Mouse (Mus musculus) stomach, embryonic 16.5 days (tissue): ENCODE results near the gene 4930524B15Rik. TPM values are rescaled to one million over a fixed set of nuclear protein-coding genes. Genes with fewer than 3 reads are reported as not detected.

Source experiments
- ATAC-seq: fragments of 200-750 bp; cut with Nextera tagmentation; 2 replicates; pipeline ENCODE4 v1.8.0; 2017; ENCODE audit warnings: moderate number of reproducible peaks, moderate TSS enrichment; ENCODE audit not compliant: insufficient read depth, low FRiP score
- H3K27ac ChIP-seq: fragments of 300-500 bp; sonication (generic); 2 replicates; pipeline ENCODE4 v1.5.1; 2014; ENCODE audit warnings: low read length
- H3K27me3 ChIP-seq: fragments of 300-500 bp; sonication (generic); 2 replicates; pipeline ENCODE4 v1.6.1; 2014; ENCODE audit warnings: low read length, control low read depth, mixed read lengths; ENCODE audit not compliant: control insufficient read depth, insufficient read depth
- H3K36me3 ChIP-seq: fragments of 300-500 bp; sonication (generic); 2 replicates; pipeline ENCODE4 v1.6.1; 2014; ENCODE audit warnings: low read length; ENCODE audit not compliant: control insufficient read depth, insufficient read depth
- H3K4me1 ChIP-seq: fragments of 300-500 bp; sonication (generic); 2 replicates; pipeline ENCODE4 v1.6.1; 2014; ENCODE audit warnings: low read length, control low read depth, mixed read lengths; ENCODE audit not compliant: control insufficient read depth, insufficient read depth
- H3K4me2 ChIP-seq: fragments of 300-500 bp; sonication (generic); 2 replicates; pipeline ENCODE4 v1.6.1; 2014; ENCODE audit warnings: low read depth, low read length, mixed read lengths
- H3K4me3 ChIP-seq: fragments of 300-500 bp; sonication (generic); replicated peaks from 2 replicates; pipeline ENCODE4 v1.5.1; 2014; ENCODE audit warnings: mild to moderate bottlenecking, low read length
- H3K9ac ChIP-seq: fragments of 300-500 bp; sonication (generic); 2 replicates; pipeline ENCODE4 v1.6.1; 2014; ENCODE audit warnings: low read length
- H3K9me3 ChIP-seq: fragments of 300-500 bp; sonication (generic); replicated peaks from 2 replicates; pipeline ENCODE4 v1.6.1; 2016; ENCODE audit warnings: low read length, control low read depth; ENCODE audit not compliant: control insufficient read depth
- WGBS: fragments of 180-500 bp; shearing (Covaris S2); extraction: QIAGEN DNeasy Blood & Tissue Kit; methylation state at CpG from one replicate; pipeline ENCODE4 v1.1.7; 2014; 5-methylcytosine and 5-hydroxymethylcytosine counted together
- polyA plus RNA-seq: library from polyadenylated mRNA; unstranded; fragments of >200 nt; fragmentation: Nextera tagmentation; extraction: Ambion mirVana; gene quantifications from 2 replicates; pipeline ENCODE4 v1.2.1, GENCODE M21; 2015

Gene 4930524B15Rik
- polyA plus RNA-seq, 1 experiment from 2014 or later, result 0.06 TPM

DNA sequence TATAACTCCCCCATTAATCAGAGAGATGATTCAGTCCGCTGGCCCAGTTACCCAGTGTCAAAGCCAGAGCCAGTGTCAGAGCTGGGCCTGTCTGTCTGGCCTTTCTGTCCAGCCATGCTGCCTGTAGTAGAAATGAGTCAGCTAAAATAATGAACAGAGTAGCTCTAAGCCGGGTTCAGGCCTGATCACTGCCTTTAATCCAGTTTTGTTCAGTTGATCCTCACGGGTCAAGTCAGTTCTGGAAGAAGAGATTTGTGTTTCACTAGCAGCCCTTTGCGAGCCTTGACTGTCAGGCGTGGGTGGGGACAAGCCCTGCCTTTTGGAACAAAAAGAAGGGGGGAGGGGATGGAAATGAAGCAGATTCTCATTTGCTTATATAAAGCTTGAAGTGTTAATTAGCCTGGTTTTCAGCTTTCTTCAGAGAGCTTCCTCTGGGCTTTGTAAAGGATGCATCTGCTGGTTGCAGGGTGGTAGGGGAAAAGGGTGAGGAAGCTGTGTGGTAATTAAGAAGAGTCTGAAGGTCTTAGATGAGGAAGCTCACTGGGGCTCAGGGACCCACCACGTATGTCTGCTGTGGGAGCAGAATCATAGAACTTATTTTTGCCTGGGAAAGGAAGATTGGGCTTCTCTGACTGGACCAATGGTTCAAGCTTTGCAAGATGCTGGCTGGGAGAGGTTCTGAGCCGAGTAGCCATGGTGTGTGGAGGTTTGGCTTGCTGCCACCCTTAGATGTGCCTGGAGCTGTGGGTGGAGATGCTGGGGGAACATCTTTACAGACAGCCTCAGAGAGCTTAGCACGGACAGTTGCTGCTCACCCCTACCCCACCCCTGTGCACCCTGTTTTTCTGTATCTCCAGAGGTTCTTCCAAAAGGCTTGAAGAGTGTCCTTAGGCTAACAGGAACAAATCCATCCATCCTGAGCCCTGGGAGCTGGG lies 54.9 kb downstream of the 4930524B15Rik start:
- H3K4me2 ChIP-seq, result no peak overlapping the region
- H3K9ac ChIP-seq, result no peak overlapping the region
- H3K27me3 ChIP-seq, result no peaks in the 10 kb centered on the region
- H3K4me3 ChIP-seq, result no peak overlapping the region
- no peak overlapping the region; the same call in 1 of the 2 replicates for H3K27ac ChIP-seq
- 0 out of 2 replicates have a peak, but pooled peaks have one; percentile 40 for ATAC-seq
- 34% methylated on average over 8 of the region's 8 CpGs for WGBS
- no peaks in the 10 kb centered on the region for H3K9me3 ChIP-seq
- no peaks in the 10 kb centered on the region for H3K36me3 ChIP-seq
- peaks cover 6% of the 10 kb centered on the region; the same call in 1 of the 2 replicates for H3K4me1 ChIP-seq

DNA sequence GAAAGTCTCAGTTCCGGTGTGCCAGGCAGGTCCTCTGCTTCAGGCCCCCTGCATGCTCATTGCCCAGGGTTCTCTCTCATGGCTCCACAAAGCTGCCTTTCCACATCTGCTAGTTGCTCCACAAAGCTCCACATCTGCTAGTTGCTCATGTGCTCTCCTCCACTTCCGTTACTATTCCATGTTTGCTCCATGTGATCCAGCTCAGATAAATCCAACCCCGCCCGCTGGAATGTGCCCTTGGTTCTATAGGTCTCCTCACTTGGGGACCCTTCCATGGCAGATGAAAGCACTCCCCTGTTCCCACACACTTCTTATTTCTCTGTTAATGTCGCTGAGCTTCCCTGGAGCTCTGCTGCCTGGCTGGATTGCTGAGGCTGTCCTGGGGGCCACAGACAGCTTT lies 61.2 kb downstream of the 4930524B15Rik start:
- no peak for ATAC-seq
- H3K27ac ChIP-seq, result no peak overlapping the region
- H3K4me1 ChIP-seq, result no peaks in the 10 kb centered on the region
- H3K27me3 ChIP-seq, result no peaks in the 10 kb centered on the region
- H3K4me3 ChIP-seq, result no peak overlapping the region
- H3K9ac ChIP-seq, result no peak overlapping the region
- H3K36me3 ChIP-seq, result no peaks in the 10 kb centered on the region
- H3K4me2 ChIP-seq, result no peak overlapping the region
- H3K9me3 ChIP-seq, result no peaks in the 10 kb centered on the region
- WGBS, result 49% methylated on average over 5 of the region's 5 CpGs

GRCm38 (mm10) chr11:32027474-32028342 lies 62.3 kb downstream of the 4930524B15Rik start:
- Histone ChIP-seq H3K4me1 (no peaks in the 10 kb centered on the region), H3K4me2 (no peak overlapping the region), H3K27ac (no peak overlapping the region), H3K4me3 (no peak overlapping the region), H3K9me3 (no peaks in the 10 kb centered on the region), H3K9ac (no peak overlapping the region), H3K36me3 (no peaks in the 10 kb centered on the region), H3K27me3 (no peaks in the 10 kb centered on the region)
- WGBS, result 57% methylated on average over 7 of the region's 7 CpGs
- ATAC-seq, result no peak

DNA sequence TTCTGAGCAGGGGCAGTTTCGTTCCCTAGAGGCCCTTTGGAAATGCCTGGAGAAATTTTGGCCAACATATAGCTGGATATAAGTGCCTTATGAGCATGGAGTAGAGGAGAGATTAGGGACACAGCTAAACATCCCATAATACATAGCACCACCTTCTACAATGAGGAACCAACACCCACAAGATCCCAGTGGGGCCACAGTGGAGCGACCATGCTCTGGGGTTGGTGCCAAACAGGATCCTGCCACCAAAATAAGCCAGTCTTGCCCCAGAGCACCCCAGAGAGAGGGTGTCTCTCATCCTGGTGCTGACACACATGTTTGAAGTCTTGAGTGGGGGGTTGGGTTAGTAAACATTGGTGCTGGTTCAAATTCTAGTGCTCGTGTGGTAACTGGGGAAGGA lies 63.2 kb downstream of the 4930524B15Rik start:
- H3K4me3 ChIP-seq, result no peak overlapping the region
- no peak overlapping the region for H3K9ac ChIP-seq
- no peak for ATAC-seq
- H3K4me1 ChIP-seq, result no peaks in the 10 kb centered on the region
- no peaks in the 10 kb centered on the region for H3K36me3 ChIP-seq
- 72% methylated on average over 3 of the region's 3 CpGs for WGBS
- no peak overlapping the region for H3K27ac ChIP-seq
- H3K27me3 ChIP-seq, result no peaks in the 10 kb centered on the region
- no peak overlapping the region for H3K4me2 ChIP-seq
- H3K9me3 ChIP-seq, result no peaks in the 10 kb centered on the region

Other genes starting within 250 kb of the 4930524B15Rik start
- gene Cpeb4, start 93.4 kb upstream of the 4930524B15Rik start, polyA plus RNA-seq, result 5.3 and 5.8 TPM in 2 replicates
- gene Nsg2, start 34.9 kb downstream of the 4930524B15Rik start, polyA plus RNA-seq, result 7.8 and 8.2 TPM in 2 replicates
- 0.07 and 0.09 TPM in 2 replicates for gene Il9r, start 234.7 kb downstream of the 4930524B15Rik start, polyA plus RNA-seq
- gene Snrnp25, start 239.8 kb downstream of the 4930524B15Rik start, polyA plus RNA-seq, result 44.9 and 47.5 TPM in 2 replicates